Mouse (Mus musculus): ENCODE data around the gene Srpr.

Srpr gene

GRCm38 (mm10) chr9:35175251-35176123, 24.5 kb upstream of the Srpr start, which contains the start of gene Dcps:
Gene Dcps, minus strand, starts transcription at chr9:35176061.
- H3K36me3 ChIP-seq (ENCODE audit: control insufficient read depth, insufficient read depth, low read length, poor library complexity, severe bottlenecking): no peaks in the 10 kb centered on the region
- H3K27me3 ChIP-seq (ENCODE audit: control insufficient read depth, insufficient read depth, low read length, poor library complexity, severe bottlenecking): no peaks in the 10 kb centered on the region
- DNase-seq (ENCODE audit: low read depth, low spot score): peak; percentile 95

- DNase-seq (ENCODE audit: low read depth, low spot score): no peak
- Histone ChIP-seq H3K36me3 (ENCODE audit: control insufficient read depth, insufficient read depth, low read length, poor library complexity, severe bottlenecking) (no peaks in the 10 kb centered on the region), H3K27me3 (ENCODE audit: control insufficient read depth, insufficient read depth, low read length, poor library complexity, severe bottlenecking) (no peaks in the 10 kb centered on the region)
Observed at GRCm38 (mm10) chr9:35176124-35176659, 23.8 kb upstream of the Srpr start.

GRCm38 (mm10) chr9:35182832-35183231, 17.1 kb upstream of the Srpr start:
- DNase-seq (ENCODE audit: low read depth, low spot score): no peak
- Histone ChIP-seq H3K27me3 (ENCODE audit: control insufficient read depth, insufficient read depth, low read length, poor library complexity, severe bottlenecking) (no peaks in the 10 kb centered on the region), H3K36me3 (ENCODE audit: control insufficient read depth, insufficient read depth, low read length, poor library complexity, severe bottlenecking) (peaks cover 2% of the 10 kb centered on the region)

DNA sequence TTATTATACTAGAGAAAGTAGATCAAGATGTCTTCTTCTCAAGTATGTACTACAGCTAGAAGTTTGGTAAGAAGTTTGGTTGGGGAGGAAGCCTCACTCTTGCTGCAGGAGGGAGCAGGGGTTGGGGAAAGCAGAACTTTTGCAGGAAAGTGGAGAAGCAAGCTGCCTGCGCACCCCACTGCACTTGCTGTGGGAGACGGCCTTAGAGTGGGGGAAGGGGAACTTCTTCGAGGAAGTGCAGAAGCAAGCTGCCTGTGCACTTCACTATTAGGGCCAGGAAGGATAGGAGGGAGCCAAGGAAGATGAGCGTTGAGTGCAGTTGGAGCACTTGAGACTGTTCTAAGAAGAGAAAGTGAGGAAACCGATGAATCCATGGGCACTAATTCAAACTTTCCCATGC, 16.6 kb upstream of the Srpr start:
- Histone ChIP-seq H3K27me3 (ENCODE audit: control insufficient read depth, insufficient read depth, low read length, poor library complexity, severe bottlenecking) (no peaks in the 10 kb centered on the region), H3K36me3 (ENCODE audit: control insufficient read depth, insufficient read depth, low read length, poor library complexity, severe bottlenecking) (peaks cover 2% of the 10 kb centered on the region)
- DNase-seq (ENCODE audit: low read depth, low spot score): peak; percentile 22

DNA sequence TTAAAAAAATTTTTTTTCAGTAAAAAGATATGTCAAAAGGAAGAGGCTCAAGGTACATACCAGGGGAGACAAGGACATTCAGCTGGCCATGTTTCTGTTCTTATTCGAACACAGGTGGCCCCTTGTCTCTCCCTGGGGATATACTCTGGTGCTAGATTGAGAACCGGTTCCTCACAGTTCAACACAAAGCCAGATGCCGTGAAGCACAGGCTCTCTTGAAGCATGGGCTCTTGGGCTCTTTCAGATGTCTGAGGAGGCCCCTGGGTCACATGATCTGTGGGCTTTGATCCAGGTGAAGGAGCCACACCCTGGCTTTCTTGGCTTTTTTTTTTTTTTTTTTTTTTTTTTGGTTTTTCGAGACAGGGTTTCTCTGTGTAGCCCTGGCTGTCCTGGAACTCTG, 13.5 kb upstream of the Srpr start:
- H3K27me3 ChIP-seq (ENCODE audit: control insufficient read depth, insufficient read depth, low read length, poor library complexity, severe bottlenecking): no peaks in the 10 kb centered on the region
- H3K36me3 ChIP-seq (ENCODE audit: control insufficient read depth, insufficient read depth, low read length, poor library complexity, severe bottlenecking): peaks cover 2% of the 10 kb centered on the region
- peak; percentile 58 for DNase-seq (ENCODE audit: low read depth, low spot score)

DNA sequence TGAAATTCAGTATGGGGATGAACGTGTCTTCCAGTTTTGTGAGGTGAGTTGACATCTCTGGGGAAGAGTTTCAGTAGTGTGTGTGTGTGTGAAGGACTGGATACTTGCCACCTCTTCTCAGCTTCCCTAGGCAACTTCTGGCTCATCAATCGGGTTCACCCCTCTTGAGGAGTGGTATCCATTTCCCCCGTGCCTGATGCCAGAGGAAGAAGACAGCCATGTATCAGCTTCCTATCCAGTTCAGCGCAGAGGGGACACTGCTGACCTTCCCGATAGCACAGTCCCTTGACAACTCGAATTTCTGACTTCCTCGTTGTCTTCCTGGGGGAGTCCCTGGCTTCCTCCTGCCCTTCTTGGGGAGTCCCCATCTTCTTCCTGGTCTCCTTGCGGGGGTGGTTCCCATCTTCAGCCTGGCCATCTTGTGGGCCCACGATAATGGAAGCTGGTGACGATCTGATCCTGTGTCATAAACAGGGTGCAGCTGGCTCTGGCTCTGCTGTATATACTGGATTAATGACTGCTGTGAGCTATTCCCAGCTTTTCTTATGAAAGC, 12.5 kb upstream of the Srpr start:
- Histone ChIP-seq H3K27me3 (ENCODE audit: control insufficient read depth, insufficient read depth, low read length, poor library complexity, severe bottlenecking) (no peaks in the 10 kb centered on the region), H3K36me3 (ENCODE audit: control insufficient read depth, insufficient read depth, low read length, poor library complexity, severe bottlenecking) (peaks cover 6% of the 10 kb centered on the region)
- DNase-seq (ENCODE audit: low read depth, low spot score): no peak

DNA sequence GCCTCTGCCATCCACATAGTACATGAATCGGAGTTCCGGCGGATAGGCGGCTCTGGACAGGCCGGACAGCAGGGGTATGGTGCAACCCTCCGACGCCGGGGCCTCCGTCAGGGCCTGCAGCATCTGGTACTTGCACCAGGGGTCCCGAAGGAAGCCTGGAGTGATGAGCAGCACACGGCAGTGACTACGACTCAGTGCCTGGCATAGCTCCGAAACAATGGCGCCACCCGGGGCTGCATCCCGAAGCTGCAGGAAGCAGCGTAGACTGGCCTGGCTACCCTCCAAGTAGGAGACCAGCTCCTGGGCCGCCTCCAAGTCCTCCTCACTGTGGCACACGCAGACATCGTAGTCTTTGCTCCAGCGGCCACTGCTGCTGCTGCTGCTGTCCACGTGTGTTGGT, 11.3 kb upstream of the Srpr start:
- no peak for DNase-seq (ENCODE audit: low read depth, low spot score)
- peaks cover 6% of the 10 kb centered on the region for H3K36me3 ChIP-seq (ENCODE audit: control insufficient read depth, insufficient read depth, low read length, poor library complexity, severe bottlenecking)
- H3K27me3 ChIP-seq (ENCODE audit: control insufficient read depth, insufficient read depth, low read length, poor library complexity, severe bottlenecking): no peaks in the 10 kb centered on the region

DNA sequence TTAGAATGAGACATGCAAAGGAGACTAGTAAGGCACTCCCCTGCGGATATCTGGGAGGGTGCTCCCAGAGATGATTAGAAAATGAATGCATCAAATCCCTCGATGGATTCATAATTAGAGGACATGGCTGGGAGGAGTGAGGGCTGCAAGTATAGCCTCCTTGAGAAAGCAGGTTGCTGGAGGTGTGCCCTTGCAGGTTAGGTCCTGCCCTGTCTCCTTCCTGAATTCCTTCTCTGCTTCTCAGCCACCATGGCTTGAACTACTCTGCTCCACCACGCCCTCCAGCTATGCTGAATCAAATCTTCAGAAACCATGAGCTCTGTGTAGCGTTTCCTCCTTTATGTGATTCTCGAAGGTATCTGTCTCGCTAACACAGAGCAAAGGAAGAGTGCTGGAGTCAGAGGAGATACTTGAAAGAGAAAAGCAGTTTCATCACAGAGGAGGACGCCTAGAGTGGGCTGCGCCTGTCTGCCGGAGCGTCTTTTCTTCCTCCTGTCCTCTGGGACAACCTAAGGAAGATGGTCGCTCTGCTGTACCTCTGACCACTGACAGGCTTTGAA, 6.9 kb upstream of the Srpr start:
- no peaks in the 10 kb centered on the region for H3K27me3 ChIP-seq (ENCODE audit: control insufficient read depth, insufficient read depth, low read length, poor library complexity, severe bottlenecking)

GRCm38 (mm10) chr9:35194048-35194447, 5.9 kb upstream of the Srpr start:
- Histone ChIP-seq H3K36me3 (ENCODE audit: control insufficient read depth, insufficient read depth, low read length, poor library complexity, severe bottlenecking) (peaks cover 4% of the 10 kb centered on the region; the same call in 1 of the 2 replicates), H3K27me3 (ENCODE audit: control insufficient read depth, insufficient read depth, low read length, poor library complexity, severe bottlenecking) (no peaks in the 10 kb centered on the region)
- no peak for DNase-seq (ENCODE audit: low read depth, low spot score)

More for the DNA sequence above, 6.9 kb upstream of the Srpr start:
- DNase-seq (ENCODE audit: low read depth, low spot score): no peak
- peaks cover 4% of the 10 kb centered on the region for H3K36me3 ChIP-seq (ENCODE audit: control insufficient read depth, insufficient read depth, low read length, poor library complexity, severe bottlenecking)

DNA sequence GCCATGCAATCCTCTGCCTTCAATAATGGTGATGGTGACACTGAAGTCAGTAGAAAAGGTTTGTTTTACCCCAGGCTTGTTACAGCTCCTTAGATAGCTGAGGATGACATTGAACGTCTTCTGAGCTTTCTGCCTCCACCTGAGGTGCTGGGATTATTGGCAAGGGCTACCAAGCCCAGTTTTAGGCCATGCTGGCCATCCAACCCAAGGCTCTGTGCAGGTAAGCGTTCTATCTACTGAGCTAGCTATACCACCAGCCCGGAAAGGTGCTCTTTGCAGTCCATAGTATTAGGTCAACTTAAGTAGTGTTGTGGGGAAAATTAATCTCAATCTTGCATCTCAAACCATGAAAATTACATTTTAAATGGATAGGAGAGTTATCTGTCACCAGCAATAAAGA, 2.4 kb upstream of the Srpr start:
- Histone ChIP-seq H3K27me3 (ENCODE audit: control insufficient read depth, insufficient read depth, low read length, poor library complexity, severe bottlenecking) (no peaks in the 10 kb centered on the region), H3K36me3 (ENCODE audit: control insufficient read depth, insufficient read depth, low read length, poor library complexity, severe bottlenecking) (no peaks in the 10 kb centered on the region)
- DNase-seq (ENCODE audit: low read depth, low spot score): no peak

GRCm38 (mm10) chr9:35198351-35198750, 1.6 kb upstream of the Srpr start:
- DNase-seq (ENCODE audit: low read depth, low spot score): peak; percentile 29
- no peaks in the 10 kb centered on the region for H3K27me3 ChIP-seq (ENCODE audit: control insufficient read depth, insufficient read depth, low read length, poor library complexity, severe bottlenecking)
- no peaks in the 10 kb centered on the region for H3K36me3 ChIP-seq (ENCODE audit: control insufficient read depth, insufficient read depth, low read length, poor library complexity, severe bottlenecking)

DNA sequence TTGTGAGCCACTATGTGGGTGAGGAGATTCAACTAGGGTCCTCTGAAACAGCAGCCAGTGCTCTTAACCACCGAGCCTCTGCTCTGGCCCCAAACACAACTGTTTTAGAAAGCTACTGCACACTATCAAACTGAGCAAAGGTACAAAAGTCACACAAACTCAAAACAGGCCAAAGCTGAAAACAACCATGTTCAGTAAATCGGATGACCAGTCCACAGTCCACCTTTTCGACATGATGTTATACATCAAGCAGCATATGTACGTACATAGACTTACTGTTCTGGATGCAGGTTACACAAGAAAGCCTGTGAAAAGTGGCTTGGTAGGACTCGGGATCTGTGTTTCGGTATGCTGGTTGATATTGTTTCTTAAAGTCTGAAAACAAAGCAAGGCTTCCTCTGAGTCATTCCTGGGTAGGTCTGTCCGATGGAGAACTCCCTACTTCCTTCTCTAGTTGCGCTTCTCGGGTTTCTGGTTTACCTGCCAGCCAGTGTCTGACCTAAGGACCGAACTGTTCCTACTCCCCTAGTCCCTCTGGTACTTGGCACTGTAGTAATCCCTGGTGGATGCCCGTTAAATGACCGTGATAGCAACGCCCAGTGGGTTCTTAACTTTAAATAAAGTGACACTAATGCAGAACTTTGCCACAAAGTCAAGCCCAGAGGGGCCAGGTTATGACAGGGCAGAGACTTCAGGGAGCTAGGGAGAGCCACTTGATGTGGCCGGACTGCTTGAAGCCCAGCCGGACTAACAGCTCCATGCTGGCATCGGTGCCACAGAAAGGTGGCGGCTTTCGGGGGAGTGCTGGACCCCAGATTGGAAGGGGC, 817 bp upstream of the Srpr start:
- peak; percentile 6 for DNase-seq (ENCODE audit: low read depth, low spot score)
- no peaks in the 10 kb centered on the region for H3K27me3 ChIP-seq (ENCODE audit: control insufficient read depth, insufficient read depth, low read length, poor library complexity, severe bottlenecking)
- H3K36me3 ChIP-seq (ENCODE audit: control insufficient read depth, insufficient read depth, low read length, poor library complexity, severe bottlenecking): no peaks in the 10 kb centered on the region

GRCm38 (mm10) chr9:35200529-35201060, 620 bp downstream of the Srpr start:
- no peak for DNase-seq (ENCODE audit: low read depth, low spot score)
- H3K27me3 ChIP-seq (ENCODE audit: control insufficient read depth, insufficient read depth, low read length, poor library complexity, severe bottlenecking): no peaks in the 10 kb centered on the region
- H3K36me3 ChIP-seq (ENCODE audit: control insufficient read depth, insufficient read depth, low read length, poor library complexity, severe bottlenecking): peaks cover 2% of the 10 kb centered on the region; the same call in 1 of the 2 replicates

GRCm38 (mm10) chr9:35203536-35203935, 3.6 kb downstream of the Srpr start:
- no peaks in the 10 kb centered on the region for H3K27me3 ChIP-seq (ENCODE audit: control insufficient read depth, insufficient read depth, low read length, poor library complexity, severe bottlenecking)
- DNase-seq (ENCODE audit: low read depth, low spot score): no peak
- H3K36me3 ChIP-seq (ENCODE audit: control insufficient read depth, insufficient read depth, low read length, poor library complexity, severe bottlenecking): peaks cover 9% of the 10 kb centered on the region
